Mouse (Mus musculus) spleen, adult 12 weeks (tissue): ENCODE data around the gene Kmo.

ENCODE experiments used
- DNase-seq: peaks from one replicate; pipeline ENCODE4 v3.0.0; 2022; ENCODE audit warnings: low spot score

Gene Kmo

DNA sequence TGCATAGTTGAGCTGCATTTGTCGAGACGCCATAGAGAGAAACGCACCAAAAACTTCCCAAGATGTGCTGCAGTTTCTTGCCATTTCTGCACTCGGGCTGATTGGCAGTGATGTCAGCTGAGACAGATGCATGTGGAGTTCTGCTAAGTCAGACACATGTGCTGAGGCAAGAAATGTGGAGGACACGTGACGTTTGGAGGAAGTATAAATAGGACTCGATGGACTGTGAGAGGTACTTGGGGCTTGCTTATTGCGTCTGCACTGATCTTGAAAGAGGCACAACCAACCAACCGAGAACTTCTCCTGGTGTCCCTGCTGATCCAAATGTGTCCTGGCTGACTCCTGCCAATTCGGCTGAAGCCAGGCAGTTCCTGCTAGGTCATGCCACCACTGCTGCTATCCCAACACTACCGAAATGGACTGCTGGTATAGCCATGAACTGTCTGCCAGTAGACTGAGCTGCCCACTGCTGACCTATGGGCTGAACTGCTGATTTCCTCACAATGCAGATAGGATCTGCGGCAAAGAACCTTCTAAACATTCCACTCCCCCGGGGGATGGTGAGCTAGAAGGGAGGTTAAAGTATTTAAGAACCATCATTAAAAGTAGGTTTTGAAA, at the start of gene Kmo:
Gene Kmo (plus strand): TSS at position 568 of the 618 bp plus-strand sequence.
- no peak for DNase-seq

DNA sequence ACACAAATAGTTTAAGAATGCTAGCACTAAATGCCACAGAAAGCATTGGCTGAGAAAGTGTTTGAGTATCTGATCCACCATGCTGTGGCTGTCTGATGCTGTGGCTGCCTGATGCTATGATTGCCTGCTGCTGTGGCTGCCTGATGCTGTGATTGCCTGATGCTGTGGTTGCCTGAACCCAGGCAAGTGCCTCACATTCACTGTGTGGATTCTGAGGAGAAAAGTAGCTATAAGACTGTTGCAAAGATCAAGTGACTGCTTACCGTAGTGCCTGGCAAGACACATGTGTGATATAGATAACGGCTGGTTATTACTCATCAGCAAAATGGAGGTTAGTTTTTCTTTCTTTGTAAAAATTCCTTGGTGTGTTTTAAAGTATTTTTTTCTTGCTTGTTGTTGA, 46.1 kb upstream of the Kmo start:
- DNase-seq = no peak

DNA sequence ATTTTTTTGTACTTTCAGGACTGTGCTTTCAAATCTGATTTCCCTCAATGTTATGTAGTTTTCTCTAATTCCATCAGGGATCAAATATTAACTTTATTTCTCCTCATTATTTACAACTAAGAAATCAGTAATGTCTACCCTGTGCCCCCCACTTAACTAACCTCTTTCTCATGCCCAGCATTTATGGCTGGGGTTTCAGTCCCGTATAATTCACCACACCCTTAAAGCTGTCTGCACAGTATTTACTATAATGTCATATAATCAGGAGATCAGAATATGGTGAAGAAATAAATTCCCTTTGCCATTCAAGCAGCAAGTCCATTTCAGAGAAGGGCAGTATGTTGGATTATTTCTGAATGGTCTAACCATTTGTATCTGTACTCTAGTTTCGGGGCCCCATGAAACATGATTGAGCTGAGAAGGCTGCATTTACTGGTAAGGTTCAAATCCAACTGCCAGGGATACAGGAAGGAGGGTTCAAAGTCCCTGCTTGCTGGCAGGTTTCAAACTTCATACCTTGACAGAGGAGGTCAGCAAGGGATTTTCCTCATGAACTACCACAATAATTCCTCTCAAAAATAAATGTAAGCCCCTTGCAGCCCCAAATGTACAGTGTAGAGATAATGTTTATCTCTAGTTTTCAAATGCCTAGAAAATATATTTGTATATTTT, 41.6 kb upstream of the Kmo start:
- DNase-seq = no peak

DNA sequence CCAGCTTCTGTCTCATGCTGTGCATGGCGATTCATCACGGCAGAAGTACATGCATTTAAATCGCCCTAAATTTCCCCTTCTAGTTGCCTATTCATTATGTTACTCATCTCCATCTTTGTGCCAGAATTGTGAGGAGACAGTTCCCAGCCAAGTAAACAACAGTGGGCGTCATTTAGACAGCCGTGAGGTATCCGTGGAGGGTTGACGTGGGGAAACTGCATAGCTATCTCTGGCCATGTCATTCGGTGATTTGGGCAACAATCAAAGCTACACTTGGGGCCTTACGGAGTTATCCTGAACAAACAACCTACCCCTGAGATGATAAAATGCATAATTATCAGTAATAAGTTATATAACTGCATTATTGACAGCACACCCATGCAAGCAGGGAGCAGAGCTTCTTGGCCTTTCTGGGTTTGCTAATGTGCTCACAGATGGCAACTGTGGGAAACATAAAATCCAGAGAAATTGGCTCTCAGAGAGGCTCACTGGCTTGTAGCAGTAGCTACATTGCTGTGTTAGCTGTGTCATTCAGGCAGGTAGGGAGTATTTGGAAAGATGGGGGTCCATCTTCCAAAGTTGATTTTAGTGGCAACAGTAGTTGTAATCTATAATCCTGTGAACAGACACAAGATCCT, 40.5 kb upstream of the Kmo start:
- DNase-seq = no peak

DNA sequence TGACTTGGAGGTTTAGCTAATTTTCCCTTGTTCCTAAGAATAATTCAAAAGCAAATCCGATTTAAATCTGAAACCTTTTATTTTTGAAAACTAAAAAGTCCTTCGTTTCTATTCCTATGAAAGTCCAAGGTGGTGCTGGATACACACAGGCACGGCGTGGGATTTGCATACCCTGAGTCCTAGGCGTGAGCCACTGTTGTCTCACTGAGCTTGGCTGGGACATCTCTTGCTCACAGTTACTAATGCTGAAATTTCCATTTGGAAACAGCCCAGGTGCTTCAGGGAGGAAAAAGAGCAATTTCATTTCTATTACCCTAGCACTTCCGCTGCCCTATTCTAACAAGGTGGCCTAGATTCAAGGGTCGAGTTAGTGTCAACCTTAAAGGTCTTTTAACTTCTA, 39.8 kb upstream of the Kmo start:
- no peak for DNase-seq

DNA sequence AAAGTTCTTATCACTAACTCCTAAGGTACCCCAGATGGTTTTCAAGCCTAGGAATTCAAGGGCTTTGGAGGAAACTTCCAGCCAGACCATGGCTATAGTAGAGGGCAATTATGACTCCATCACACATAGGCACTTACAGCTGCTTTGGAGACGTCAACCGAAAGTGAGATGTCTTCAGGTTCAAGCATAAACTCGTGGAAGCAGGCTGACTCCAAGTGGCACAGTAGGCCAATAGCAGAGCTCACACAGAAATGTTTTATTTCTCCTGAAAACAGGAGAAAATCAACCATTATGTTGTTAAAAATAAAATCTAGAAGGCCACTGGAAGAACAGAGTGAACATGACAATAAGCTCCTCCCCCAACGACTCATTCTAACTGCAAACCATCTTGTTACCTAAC, 37.4 kb upstream of the Kmo start:
- no peak for DNase-seq

DNA sequence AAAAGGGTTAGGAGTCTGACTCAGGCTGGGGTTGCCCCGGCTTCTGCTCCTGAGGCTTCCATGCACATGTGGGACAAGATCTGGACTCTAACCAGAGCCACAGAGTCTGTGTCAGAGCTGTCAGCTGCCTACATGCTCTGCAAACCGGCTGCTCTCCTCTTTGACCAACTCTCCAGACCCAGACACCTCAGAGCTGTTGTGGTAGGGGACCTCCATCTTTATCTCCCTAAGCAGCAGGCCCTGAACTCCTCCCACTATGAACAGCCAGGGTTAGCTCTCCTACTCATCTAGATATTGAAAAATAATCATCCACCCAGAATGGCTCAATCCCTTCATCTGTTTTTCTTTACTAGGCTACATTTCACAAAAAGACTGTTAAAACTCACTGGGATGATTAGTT, 34.9 kb upstream of the Kmo start:
- no peak for DNase-seq

DNA sequence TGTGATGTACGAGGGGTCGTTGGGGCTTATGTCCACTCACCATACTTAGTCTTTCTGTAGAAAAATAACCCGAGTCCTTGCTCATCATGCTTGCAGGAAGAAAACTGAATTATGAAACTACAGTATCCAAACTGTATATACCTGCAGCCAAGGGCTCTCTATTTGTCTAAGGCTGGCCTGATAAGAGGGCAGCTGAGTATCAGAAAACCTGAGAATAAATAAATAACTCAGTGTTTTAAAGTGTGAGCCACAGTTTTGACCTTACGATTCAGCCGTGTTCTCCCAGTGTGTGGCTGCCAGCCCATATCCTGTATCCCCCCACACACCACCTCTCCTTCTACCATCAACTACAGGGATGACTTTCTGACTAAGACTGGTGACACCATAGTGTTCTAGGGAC, 33.5 kb upstream of the Kmo start:
- no peak for DNase-seq

DNA sequence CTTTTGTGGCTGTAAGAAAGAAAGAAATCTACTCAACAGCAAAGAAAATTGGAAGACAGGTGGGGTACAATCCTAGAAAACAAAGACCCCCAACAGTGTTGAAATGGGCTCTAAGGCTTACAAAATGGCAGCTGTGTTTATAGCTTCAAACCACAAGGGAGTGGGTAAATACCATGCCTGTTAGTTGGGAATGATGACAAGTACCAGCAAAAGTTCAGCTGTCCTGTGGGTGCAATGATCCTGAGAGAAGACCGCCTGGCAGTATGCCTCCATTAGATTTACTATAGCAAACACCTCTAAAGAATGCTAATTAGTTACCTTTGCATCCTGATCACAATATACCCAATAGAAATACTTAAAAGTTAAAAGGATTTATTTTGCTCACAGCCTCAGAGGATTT, 27.3 kb upstream of the Kmo start:
- DNase-seq = no peak

DNA sequence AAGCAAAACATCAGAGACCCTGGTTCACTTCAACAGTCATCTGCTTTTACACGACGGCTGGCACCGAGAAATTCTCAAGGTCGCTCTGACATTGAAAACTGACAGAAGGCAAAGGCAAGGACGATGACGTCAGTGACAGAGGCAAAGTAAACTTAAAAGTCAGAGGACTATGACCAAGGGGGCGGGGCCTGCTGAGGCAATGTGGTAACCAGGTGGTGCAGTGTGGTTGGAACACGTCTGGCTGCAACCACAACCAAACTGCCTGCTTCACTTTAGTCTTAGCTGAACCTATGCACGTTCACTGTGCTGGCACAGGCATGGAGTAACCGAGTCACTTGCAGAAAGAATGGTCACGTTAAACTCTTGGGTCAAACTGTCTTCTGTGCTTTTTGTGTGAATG, 17.9 kb upstream of the Kmo start:
- no peak for DNase-seq

DNA sequence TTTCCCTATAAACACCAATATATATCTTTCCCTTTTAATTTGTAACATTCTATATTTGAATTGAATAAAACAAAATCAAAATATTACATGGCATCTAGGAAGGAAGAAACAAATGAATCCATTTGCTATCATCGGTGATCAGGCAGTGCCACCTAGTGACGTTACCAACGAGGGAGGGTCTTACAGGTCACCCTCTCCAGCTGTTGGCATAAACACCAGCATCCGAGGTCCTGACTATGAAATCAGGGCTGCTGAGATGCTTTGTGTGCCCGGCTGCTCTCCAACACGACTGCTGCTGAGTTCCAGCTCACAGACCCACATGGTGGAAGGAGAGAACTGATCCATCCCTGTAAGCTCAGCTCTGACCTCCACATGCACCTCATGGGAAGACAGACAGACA, 16.8 kb upstream of the Kmo start:
- no peak for DNase-seq

DNA sequence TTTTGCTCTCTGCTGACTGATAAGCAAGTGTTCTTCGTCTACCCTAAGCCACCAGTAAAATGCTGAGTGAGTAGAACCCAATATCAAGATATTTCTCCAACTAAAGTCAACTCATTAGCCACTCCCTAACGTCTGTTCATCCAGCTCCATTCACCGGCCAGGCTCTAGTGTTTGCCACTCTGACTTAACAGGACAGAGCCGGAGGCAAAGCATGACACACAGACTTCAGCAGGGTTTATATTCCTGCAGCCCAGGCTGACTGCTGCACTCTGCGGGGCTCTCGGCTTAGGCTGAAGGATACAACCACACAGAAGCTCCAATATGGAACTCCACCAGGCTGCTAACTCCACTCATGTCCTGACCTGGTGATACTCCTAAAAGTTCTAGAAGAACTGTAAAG, 12.9 kb upstream of the Kmo start:
- DNase-seq = no peak

DNA sequence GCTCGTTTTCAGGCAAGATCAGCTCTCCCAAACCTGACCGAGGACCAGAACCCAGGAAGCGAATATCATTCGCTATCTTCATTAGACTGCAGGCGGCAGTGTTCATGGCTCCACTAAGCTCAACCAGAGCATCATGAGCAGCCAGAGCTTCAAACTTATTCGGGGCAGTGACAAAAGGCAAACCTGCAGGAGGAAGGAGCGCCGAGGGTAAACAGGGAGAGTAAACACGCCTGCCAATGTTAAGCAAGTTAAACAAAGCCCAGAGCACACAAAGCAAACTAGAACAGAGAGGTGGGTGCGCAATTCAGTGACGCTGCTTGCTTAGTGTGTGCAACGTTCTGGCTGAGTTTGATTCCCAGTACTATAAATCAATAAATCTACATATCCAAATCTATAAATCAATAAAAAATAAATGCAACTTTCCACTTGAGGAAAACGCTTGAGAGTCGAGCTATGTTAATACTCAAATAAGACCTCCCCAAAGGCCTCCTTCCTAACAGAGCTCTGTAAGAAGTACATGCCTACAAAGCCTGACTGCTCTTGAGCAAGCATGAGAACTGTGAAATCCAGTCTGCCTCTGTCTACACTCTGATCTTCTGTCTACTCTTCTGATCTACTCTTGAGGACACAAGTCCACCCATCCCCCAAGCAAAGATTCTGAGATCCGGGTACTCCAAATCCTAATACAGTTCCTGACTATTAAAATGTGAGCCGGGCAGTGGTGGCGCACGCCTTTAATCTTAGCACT, 12.2 kb upstream of the Kmo start:
- DNase-seq = no peak

DNA sequence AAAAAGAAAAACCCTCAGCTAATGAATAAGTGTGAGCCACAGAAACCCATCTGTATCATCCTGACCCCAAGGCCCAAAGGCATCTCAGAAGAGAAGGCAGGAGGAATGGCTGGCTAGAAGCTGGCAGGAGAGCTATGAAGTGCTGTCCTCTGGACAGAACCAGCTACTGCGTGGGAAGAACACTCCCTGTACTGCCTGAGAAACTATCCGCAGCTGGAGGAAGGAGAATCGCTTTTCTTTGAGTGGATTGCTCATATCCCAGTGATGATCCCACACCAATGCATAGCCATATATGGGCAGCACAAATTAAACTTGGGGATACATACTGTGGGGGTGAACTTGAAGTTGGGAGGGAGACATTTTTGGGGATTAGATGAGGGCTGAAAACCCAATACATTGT, 11.5 kb upstream of the Kmo start:
- no peak for DNase-seq

DNA sequence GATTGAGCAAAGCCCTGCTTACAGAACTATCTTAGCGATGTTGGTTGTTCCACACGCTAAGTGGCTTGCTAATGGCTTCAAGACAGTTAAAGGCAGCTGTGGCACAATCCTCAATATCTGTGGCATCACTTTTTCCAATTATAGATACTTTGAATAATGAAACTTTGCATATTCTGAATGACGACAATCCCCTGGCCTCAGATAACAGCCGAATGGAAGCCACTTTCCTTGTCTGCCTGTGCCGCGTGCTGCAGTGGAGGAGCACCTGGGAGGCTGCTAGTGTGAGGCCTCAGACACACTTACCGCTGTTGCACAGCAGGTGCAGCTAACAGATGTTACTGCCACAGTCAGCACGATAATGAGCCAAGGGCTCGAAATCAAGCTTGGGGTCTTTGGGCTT, 5.2 kb upstream of the Kmo start:
- no peak for DNase-seq

DNA sequence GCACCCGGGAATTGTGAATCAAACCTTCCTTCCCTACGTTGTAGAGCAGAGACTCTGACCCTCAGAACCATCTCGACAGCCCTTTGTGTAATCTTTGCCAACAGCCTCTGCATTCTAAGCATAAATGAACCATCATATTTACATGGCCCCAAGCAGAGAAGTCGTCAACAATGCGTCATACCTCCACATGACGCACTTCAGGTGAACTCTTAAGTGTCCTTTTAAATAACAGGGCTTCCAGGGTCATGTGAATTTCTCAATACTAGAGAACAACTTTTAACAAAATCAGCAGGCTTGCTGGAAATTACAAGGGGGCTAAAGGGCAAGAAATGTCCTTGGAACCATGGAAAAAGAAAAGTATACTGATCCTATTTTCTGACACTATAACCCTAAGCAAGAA, 3.5 kb downstream of the Kmo start:
- no peak for DNase-seq

DNA sequence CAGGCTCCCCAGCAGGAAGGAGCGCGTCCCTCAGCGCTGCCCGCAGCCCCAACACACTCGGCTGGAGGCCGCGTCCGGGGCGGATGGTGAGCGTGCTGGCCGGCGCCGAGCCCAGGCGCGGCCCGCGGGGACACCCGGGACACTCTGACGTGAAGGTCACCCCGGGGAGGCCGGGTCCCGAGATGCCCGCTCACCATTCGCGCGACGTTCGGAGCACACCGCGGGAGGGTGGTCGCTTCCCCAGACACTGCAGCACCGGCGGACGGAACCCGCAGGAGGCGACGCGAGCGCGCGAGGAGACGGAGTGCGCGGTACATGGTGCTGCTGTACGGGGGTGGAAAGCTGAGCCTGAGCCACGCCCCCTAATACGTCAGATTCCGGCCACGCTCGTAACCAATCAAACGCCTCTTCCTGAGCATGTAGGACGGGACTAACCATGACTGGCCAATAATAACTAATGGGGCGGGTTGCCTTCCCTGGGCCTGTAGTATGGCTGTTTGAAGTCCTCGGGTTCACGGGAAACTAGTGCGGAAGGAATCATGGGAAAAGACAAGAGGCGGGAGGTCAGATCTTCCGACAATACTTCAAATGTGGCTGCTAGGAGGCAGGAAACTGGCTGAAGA, 5.2 kb downstream of the Kmo start, which contains the start of gene Fh1:
Gene Fh1 (minus strand): TSS at position 379 of the 623 bp plus-strand sequence.
- DNase-seq = peak; percentile 90

DNA sequence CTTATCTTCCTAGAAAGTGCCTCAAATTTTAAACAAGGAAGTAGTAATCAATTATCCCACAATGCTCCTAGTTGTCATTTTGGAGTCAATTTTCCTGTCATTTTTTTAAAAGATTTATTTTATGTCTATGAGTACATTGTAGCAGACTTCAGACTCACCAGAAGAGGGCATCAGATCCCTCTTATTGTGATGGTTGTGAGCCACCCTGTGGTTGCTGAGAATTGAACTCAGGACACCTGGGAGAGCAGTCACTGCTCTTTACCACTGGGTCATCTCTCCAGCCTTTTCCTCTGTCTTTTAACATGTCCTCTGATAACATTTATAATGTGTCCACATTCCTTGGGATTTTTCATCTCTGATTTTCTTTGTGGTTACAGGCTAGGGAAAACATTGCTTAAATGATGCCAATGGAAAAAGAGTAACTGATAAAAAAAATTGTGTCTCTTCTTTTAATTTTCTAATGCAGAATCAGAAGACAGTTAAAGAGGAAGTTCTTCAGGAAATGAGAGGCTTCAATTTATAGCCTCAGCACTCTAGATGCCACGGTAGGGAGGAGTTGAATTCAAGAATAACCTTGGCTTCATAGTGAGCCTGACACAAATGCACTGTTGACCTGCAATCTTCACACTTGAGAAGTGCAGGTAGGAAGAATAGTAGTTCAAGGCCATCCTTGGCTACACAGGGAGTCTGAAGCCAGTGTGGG, 6.0 kb downstream of the Kmo start:
- DNase-seq = peak; percentile 25

DNA sequence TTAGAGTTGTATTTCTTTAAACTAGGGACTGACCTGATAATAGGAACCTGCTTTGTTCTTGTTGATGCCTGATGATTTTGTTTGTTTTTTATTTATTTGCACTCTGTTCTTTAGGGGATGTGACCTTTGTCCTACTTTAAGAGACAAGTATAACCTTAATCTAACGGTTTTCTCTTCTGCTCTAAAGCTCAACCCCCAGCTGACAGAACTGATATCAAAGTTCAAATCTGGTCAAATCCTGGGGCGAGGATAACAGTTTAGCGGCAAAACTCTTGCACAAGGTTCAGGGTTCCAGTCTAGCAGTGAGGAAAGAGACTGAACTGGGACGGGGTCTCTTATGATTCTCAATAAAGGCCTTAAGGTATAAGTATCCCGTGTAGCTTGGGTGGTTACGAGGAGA, 9.1 kb downstream of the Kmo start:
- no peak for DNase-seq

DNA sequence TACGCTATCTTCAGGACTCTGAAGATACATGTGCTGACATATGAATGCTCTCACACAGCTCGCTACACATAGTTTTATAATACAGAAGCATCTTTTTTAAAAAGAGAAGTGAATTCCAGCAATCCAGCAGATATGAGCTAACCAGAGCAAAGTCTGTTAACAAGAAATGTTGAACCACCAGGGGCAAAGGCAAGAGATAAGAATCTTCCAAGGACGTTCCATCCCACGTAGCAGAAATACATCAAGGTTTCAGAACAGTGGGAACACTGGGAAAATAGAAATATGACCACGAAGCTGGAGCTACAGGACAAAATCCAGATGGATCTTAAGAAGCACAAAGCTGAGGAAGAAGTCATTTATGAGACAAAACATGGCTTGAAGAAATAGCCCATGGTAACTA, 10.2 kb downstream of the Kmo start:
- DNase-seq = no peak

DNA sequence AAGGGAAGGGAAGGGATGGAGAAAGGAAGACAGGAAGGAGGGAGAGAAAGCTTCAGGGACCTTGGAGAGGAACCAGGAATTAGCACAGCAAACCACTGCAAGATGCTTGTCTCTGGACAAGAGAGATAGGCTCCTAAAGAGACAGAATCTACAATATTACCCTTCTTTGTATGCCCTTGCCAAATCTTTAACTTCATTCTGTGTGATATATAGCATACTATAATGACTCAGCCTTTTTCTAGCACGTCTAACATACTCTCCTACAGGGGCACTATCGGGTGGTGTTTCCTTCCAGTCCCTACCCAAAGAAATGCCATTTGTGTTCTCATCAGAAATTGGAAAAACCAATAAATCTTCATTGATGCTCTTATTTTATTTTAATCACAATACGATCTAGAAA, 10.9 kb downstream of the Kmo start:
- DNase-seq = no peak

DNA sequence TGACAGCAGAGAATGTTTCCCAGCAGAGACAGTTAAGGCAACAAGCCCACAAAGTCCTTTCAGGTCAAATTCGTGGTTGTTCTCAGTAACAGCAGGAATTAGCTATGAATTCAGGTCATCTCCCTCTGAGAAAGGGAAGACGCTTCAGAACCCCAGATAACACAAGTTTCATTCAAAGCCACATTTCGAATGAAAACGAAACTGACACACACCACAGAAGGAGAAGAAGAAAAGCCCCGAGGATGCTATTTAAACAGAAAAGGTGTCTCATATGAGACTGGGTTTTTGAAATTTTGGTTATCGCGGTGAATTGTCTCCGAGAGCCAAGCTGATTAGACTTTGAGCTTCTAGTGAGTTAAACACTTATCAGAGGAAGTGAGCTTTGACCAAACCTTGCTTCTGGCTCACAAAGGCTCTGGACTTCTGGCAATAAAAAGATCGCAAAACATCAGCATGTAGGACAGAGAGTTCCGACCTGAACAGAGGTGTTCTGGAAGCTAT, 11.6 kb downstream of the Kmo start:
- no peak for DNase-seq
